Mouse (Mus musculus): ENCODE data around the gene Fam84b.
"Not testable (repeated sequence)": the region's sequence is repeated elsewhere in the genome, so short reads cannot be mapped to it uniquely, and the experiment has no call there.

The Fam84b gene

GRCm38 (mm10) chr15:60853231-60853999 is at the start of gene Fam84b:
Gene Fam84b (minus strand): TSS chr15:60853778.
- peak; percentile 19 for DNase-seq

GRCm38 (mm10) chr15:60898187-60898965 is 44.8 kb upstream of the Fam84b start:
- no peak for DNase-seq

GRCm38 (mm10) chr15:60896040-60896439 is 42.5 kb upstream of the Fam84b start:
- DNase-seq = no peak

- no peak for DNase-seq
Observed at GRCm38 (mm10) chr15:60892976-60893463, 39.4 kb upstream of the Fam84b start.

GRCm38 (mm10) chr15:60888724-60889123 is 35.1 kb upstream of the Fam84b start:
- DNase-seq = no peak

- DNase-seq = no peak
Observed at GRCm38 (mm10) chr15:60875721-60876120, 22.1 kb upstream of the Fam84b start.

- no peak for DNase-seq
Observed at GRCm38 (mm10) chr15:60862417-60862816, 8.8 kb upstream of the Fam84b start.

GRCm38 (mm10) chr15:60855112-60855511 is 1.5 kb upstream of the Fam84b start:
- no peak for DNase-seq

- DNase-seq = no peak
Observed at GRCm38 (mm10) chr15:60854151-60854550, 573 bp upstream of the Fam84b start.

GRCm38 (mm10) chr15:60848630-60849029 is 4.9 kb downstream of the Fam84b start:
- DNase-seq = no peak

- no peak for DNase-seq
Observed at GRCm38 (mm10) chr15:60846291-60846690, 7.3 kb downstream of the Fam84b start.

GRCm38 (mm10) chr15:60845886-60846285 is 7.7 kb downstream of the Fam84b start:
- no peak for DNase-seq

GRCm38 (mm10) chr15:60841785-60842184 is 11.8 kb downstream of the Fam84b start:
- DNase-seq = no peak

GRCm38 (mm10) chr15:60841312-60841711 is 12.3 kb downstream of the Fam84b start:
- not testable (repeated sequence) for DNase-seq

- DNase-seq = no peak
Observed at GRCm38 (mm10) chr15:60840296-60840670, 13.3 kb downstream of the Fam84b start.

- DNase-seq = no peak
Observed at GRCm38 (mm10) chr15:60839539-60840295, 13.9 kb downstream of the Fam84b start.

- DNase-seq = peak; percentile 17
Observed at GRCm38 (mm10) chr15:60838135-60838534, 15.4 kb downstream of the Fam84b start.

- no peak for DNase-seq
Observed at GRCm38 (mm10) chr15:60837719-60838118, 15.9 kb downstream of the Fam84b start.

GRCm38 (mm10) chr15:60836321-60836720 is 17.3 kb downstream of the Fam84b start:
- DNase-seq = no peak

GRCm38 (mm10) chr15:60834598-60835571 is 18.7 kb downstream of the Fam84b start:
- DNase-seq = no peak

GRCm38 (mm10) chr15:60833476-60834218 is 19.9 kb downstream of the Fam84b start:
- DNase-seq = no peak

Measured in kidney, postnatal 10 days (tissue).